Mouse (Mus musculus) c-Kit-positive CD71-positive TER-119-negative erythroid progenitor cells, embryonic 14.5 days (primary cell): ENCODE data around the gene Crocc.

Experiments used
- DNase-seq: peaks from one replicate; pipeline ENCODE4 v3.0.0-alpha.2; 2013; ENCODE audit warnings: low read depth

Crocc gene

GRCm38 (mm10) chr4:141020811-141021613, 39.3 kb downstream of the Crocc start:
- no peak for DNase-seq

- no peak for DNase-seq
Observed at GRCm38 (mm10) chr4:141020220-141020619, 40.1 kb downstream of the Crocc start.

- no peak for DNase-seq
Observed at GRCm38 (mm10) chr4:141017657-141018436, 42.5 kb downstream of the Crocc start.

- DNase-seq = no peak
Observed at GRCm38 (mm10) chr4:141016311-141016710, 44.0 kb downstream of the Crocc start.

- no peak for DNase-seq
Observed at GRCm38 (mm10) chr4:141015356-141015755, 45.0 kb downstream of the Crocc start.

GRCm38 (mm10) chr4:141014856-141015255, 45.5 kb downstream of the Crocc start:
- no peak for DNase-seq

- no peak for DNase-seq
Observed at GRCm38 (mm10) chr4:141014114-141014513, 46.2 kb downstream of the Crocc start.

GRCm38 (mm10) chr4:141012558-141012957, 47.8 kb downstream of the Crocc start:
- DNase-seq = no peak

GRCm38 (mm10) chr4:141011556-141012328, 48.6 kb downstream of the Crocc start:
- no peak for DNase-seq

GRCm38 (mm10) chr4:141010941-141011429, 49.4 kb downstream of the Crocc start:
- DNase-seq = no peak

- DNase-seq = no peak
Observed at GRCm38 (mm10) chr4:141010526-141010925, 49.8 kb downstream of the Crocc start.

- DNase-seq = no peak
Observed at GRCm38 (mm10) chr4:141010118-141010517, 50.2 kb downstream of the Crocc start, which contains the start of gene Mfap2. Gene Mfap2, plus strand, starts transcription at chr4:141010418.

- peak; percentile 39 for DNase-seq
Observed at GRCm38 (mm10) chr4:141008028-141008427, 52.3 kb downstream of the Crocc start.

- DNase-seq = no peak
Observed at GRCm38 (mm10) chr4:141005983-141006382, 54.4 kb downstream of the Crocc start.

GRCm38 (mm10) chr4:140996812-140997211, 63.5 kb downstream of the Crocc start:
- DNase-seq = no peak

GRCm38 (mm10) chr4:140995811-140996210, 64.5 kb downstream of the Crocc start:
- no peak for DNase-seq

GRCm38 (mm10) chr4:140993846-140994245, 66.5 kb downstream of the Crocc start:
- no peak for DNase-seq

GRCm38 (mm10) chr4:140992215-140992614, 68.1 kb downstream of the Crocc start:
- no peak for DNase-seq

GRCm38 (mm10) chr4:140989447-140989846, 70.9 kb downstream of the Crocc start:
- DNase-seq = no peak

- DNase-seq = no peak
Observed at GRCm38 (mm10) chr4:140988706-140989290, 71.6 kb downstream of the Crocc start.

- DNase-seq = no peak
Observed at GRCm38 (mm10) chr4:140987476-140987875, 72.9 kb downstream of the Crocc start.
